Mouse (Mus musculus) thymus, adult 2 months (tissue): ENCODE data around the gene Helz2.

Source experiments
- CTCF ChIP-seq: fragments of 200-500 bp; IDR thresholded peaks from 2 replicates; pipeline ENCODE4 v1.5.1; 2012; ENCODE audit warnings: mild to moderate bottlenecking, control low read depth, low read length, moderate library complexity, borderline replicate concordance; ENCODE audit not compliant: control insufficient read depth, poor library complexity, insufficient read depth; ENCODE audit errors: extremely low read depth
- POLR2A ChIP-seq: fragments of 200-500 bp; IDR thresholded peaks from 2 replicates; pipeline ENCODE4 v1.6.1; 2012; ENCODE audit warnings: mild to moderate bottlenecking, low read length, control low read depth, moderate library complexity; ENCODE audit not compliant: control insufficient read depth, poor library complexity, insufficient read depth; ENCODE audit errors: extremely low read depth

DNA sequence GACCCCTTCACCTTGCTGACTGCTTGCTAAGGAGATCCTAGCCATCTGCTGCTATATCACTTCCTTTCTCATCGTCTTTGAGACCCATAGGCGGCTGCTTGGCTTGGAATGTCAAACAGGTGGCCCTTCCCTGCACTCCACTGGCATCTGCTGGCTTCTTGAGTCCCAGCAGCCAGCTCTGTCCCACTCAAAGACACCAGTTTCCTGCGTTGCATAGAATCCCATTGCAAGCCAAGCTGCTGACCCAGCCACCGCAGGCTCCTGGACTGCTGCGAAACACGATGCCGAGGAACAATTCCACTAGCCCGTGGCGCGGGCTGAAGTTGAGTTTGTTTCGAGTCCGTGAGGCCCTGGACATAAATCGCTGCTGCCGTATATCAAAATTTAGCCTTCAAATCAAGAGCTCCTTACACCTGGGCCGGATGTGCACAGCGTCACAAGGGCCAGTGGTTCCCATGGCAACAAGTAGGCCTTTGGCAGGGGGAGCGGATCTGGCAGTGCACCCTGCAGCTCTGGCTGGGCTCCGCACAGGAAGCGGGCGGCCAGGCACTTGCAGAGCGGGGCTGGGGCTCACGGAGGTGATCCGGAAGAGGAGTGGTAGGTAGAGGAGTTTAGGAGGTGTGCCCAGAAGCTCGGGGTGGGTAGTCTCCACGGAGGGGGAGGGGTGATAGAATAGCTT, 22.1 kb downstream of the Helz2 start, which contains the start of gene Fndc11:
- TF ChIP-seq POLR2A: no peak
- peak; percentile 65 for TF ChIP-seq CTCF
